Mouse (Mus musculus) MEL (cell line): Measurements from ENCODE around the gene Tenm3.

Source experiments
- CTCF ChIP-seq, 3 experiments: IDR thresholded peaks in 2 of 3; conservative IDR thresholded peaks in 1 of 3; 2 replicates each; pipeline ENCODE4 v1.5.1; 2011 to 2012; ENCODE audit warnings: low read length in 3 of 3, low read depth in 2 of 3, mild to moderate bottlenecking in 2 of 3, improper control_type of control experiment in 1 of 3, inconsistent platforms in 1 of 3, mixed read lengths in 1 of 3, moderate library complexity in 1 of 3; ENCODE audit not compliant: control insufficient read depth in 1 of 3, insufficient read depth in 1 of 3, poor library complexity in 1 of 3, severe bottlenecking in 1 of 3
- ELF1 ChIP-seq: IDR thresholded peaks from 2 replicates; pipeline ENCODE4 v1.6.1; 2014; ENCODE audit warnings: low read depth, mild to moderate bottlenecking, inconsistent platforms, low read length, improper control_type of control experiment, moderate library complexity
- HCFC1 ChIP-seq: IDR thresholded peaks from 2 replicates; pipeline ENCODE4 v1.6.1; 2012; ENCODE audit warnings: low read depth, mild to moderate bottlenecking, inconsistent platforms, low read length, improper control_type of control experiment, moderate library complexity
- MXI1 ChIP-seq: IDR thresholded peaks from 2 replicates; pipeline ENCODE4 v1.6.1; 2011; ENCODE audit warnings: mild to moderate bottlenecking, low read depth, low read length, improper control_type of control experiment
- TAL1 ChIP-seq: IDR thresholded peaks from 2 replicates; pipeline ENCODE4 v1.6.1; 2012; ENCODE audit warnings: mild to moderate bottlenecking, inconsistent platforms, low read length, moderate library complexity, mixed read lengths

DNA sequence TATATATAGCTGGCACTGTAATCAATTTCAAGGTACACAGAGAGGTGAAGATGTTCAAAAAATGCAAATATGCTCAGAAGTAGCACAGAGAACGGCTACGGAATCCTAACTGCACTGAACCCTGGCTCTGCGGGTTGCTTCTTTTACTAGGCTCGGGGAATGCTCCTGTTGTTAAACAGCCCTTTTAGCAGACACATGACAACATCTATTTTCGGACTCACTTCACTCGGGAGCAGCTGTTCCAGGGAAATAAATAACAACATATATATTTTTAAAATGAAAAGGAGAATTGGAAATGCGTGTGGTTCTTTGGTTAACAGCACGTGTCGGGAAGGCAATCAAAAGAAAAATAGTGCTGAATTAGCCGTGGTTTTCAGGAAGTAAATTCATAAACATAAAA, 457.9 kb downstream of the Tenm3 start:
- TF ChIP-seq CTCF (IDR thresholded peaks at IDR 0.05 in 2 of 3, conservative IDR thresholded peaks at IDR 0.05 in 1 of 3; ENCODE audit: control insufficient read depth in 1 of 3, insufficient read depth in 1 of 3, low read depth in 2 of 3, low read length in 3 of 3, poor library complexity in 1 of 3, severe bottlenecking in 1 of 3), result no peak
- no peak for TF ChIP-seq MXI1
- no peak for TF ChIP-seq ELF1
- no peak for TF ChIP-seq HCFC1
- TF ChIP-seq TAL1, result no peak
